Mouse (Mus musculus) intestine, postnatal 0 days (tissue): ENCODE measurements around the gene Fcrl6. TPM values are rescaled to one million over a fixed set of nuclear protein-coding genes. Genes with fewer than 3 reads are reported as not detected.

Source experiments
- ATAC-seq: fragments of 200-750 bp; cut with Nextera tagmentation; 2 replicates; pipeline ENCODE4 v1.8.0; 2017; ENCODE audit warnings: mild to moderate bottlenecking, moderate TSS enrichment, moderate library complexity
- H3K27ac ChIP-seq: fragments of 300-500 bp; sonication (generic); 2 replicates; pipeline ENCODE4 v1.5.1; 2014; ENCODE audit warnings: mild to moderate bottlenecking, low read depth, low read length, moderate library complexity
- H3K27me3 ChIP-seq: fragments of 300-500 bp; sonication (generic); replicated peaks from 2 replicates; pipeline ENCODE4 v1.6.1; 2014; ENCODE audit warnings: low read length, mixed read lengths; ENCODE audit not compliant: control insufficient read depth, insufficient read depth
- H3K36me3 ChIP-seq: fragments of 300-500 bp; sonication (generic); 2 replicates; pipeline ENCODE4 v1.6.1; 2014; ENCODE audit warnings: mild to moderate bottlenecking, moderate library complexity; ENCODE audit not compliant: control insufficient read depth, insufficient read depth
- H3K4me1 ChIP-seq: fragments of 300-500 bp; sonication (generic); replicated peaks from 2 replicates; pipeline ENCODE4 v1.6.1; 2014; ENCODE audit warnings: antibody characterized with exemption, low read length, mixed read lengths; ENCODE audit not compliant: control insufficient read depth, insufficient read depth
- H3K4me2 ChIP-seq: fragments of 300-500 bp; sonication (generic); replicated peaks from 2 replicates; pipeline ENCODE4 v1.6.1; 2014; ENCODE audit warnings: low read depth, mild to moderate bottlenecking, moderate library complexity
- H3K4me3 ChIP-seq: fragments of 300-500 bp; sonication (generic); 2 replicates; pipeline ENCODE4 v1.5.1; 2014; ENCODE audit warnings: low read depth, low read length
- H3K9ac ChIP-seq: fragments of 300-500 bp; sonication (generic); 2 replicates; pipeline ENCODE4 v1.6.1; 2014; ENCODE audit warnings: mild to moderate bottlenecking, low read depth, low read length
- H3K9me3 ChIP-seq: fragments of 300-500 bp; sonication (generic); 2 replicates; pipeline ENCODE4 v1.6.1; 2016; ENCODE audit warnings: mixed run types; ENCODE audit not compliant: control insufficient read depth
- CTCF ChIP-seq: sonication (generic); IDR thresholded peaks from 2 replicates; pipeline ENCODE4 v1.5.1; 2016; ENCODE audit warnings: low read depth, mild to moderate bottlenecking, control low read depth, antibody characterized with exemption, moderate library complexity
- WGBS: fragments of 180-500 bp; shearing (Covaris S2); extraction: QIAGEN DNeasy Blood & Tissue Kit; methylation state at CpG from one replicate; pipeline ENCODE4 v1.1.7; 2014; 5-methylcytosine and 5-hydroxymethylcytosine counted together
- polyA plus RNA-seq: library from polyadenylated mRNA; unstranded; fragments of >200 nt; fragmentation: Nextera tagmentation; extraction: Ambion mirVana; gene quantifications from 2 replicates; pipeline ENCODE4 v1.2.1, GENCODE M21; 2015

The Fcrl6 gene
- polyA plus RNA-seq, 1 experiment from 2014 or later = not detected

DNA sequence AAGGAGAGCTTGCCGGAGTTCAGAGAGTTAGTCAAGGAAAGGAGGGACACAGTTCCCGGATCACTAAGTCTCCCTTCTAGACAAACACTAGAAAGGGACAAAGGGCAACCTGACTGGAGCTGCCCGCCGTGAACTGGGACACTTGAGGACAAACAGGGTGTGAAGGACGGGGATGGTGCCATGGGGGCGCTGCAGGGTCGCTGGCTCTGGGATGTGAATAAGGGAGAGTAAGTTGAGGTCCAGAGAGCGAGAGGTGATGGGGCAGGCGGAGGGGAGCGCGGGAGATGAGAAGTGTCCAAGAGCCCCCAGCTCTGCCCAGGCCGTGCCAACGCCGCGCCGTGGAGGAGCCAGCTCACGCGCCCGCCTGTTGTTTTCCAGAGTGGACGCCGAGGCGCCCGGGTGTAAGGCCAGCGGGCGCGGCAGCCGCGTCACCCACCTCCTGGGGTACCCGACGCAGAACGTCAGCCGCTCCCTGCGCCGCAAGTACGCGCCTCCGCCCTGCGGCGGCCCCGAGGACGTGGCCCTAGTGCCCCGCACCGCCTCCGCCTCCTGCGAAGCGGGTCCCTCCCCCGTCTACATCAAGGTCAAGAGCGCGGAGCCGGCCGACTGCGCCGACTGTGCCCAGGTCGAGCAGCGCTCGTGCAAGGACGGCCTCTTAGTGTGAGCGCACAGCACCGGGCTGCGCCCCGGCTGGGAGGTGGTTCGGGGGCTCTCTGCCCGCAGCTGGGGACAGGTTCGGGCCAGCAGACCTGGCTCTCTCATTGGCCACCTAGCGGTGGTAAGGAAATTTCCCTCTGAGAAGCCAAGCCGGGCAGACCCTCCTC lies 39.5 kb downstream of the Fcrl6 start:
- peak; percentile 79 for TF ChIP-seq CTCF
- Histone ChIP-seq H3K9ac (peak overlapping the region; percentile 45), H3K27me3 (peaks cover 5% of the 10 kb centered on the region), H3K4me1 (peaks cover 5% of the 10 kb centered on the region; the same call in 1 of the 2 replicates), H3K9me3 (no peaks in the 10 kb centered on the region), H3K4me2 (peak overlapping the region; percentile 97), H3K27ac (peak overlapping the region; percentile 69), H3K36me3 (no peaks in the 10 kb centered on the region), H3K4me3 (peak overlapping the region; percentile 54)
- ATAC-seq = peak; percentile 90
- 0% methylated on average over 65 of the region's 66 CpGs for WGBS

DNA sequence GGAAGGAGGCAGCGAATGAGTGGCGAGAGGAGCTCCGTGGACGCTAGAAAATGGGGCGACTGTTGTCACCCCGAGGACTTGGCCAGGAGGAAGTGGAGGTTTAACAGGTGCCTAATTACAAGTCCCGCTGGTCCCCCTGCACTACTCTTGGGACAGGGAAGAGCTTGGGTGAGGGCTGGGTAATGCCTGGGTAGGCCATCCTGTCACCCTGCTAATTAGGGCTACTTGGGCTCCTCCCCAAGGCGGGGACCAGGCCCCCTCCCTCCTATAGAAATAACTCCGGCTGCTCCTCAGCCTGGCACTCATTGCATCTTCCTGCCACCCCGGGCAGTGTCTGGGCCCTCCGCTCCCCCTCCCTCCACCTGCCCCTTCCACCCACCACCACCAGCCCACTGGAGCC lies 46.7 kb downstream of the Fcrl6 start, which contains the start of gene Vsig8:
Vsig8 (plus strand) TSS at position 301 of the 400 bp plus-strand sequence.
- 80% methylated on average over 11 of the region's 11 CpGs for WGBS
- H3K36me3 ChIP-seq = no peaks in the 10 kb centered on the region
- H3K4me2 ChIP-seq = no peak within 1 kb of the TSS
- no peak for ATAC-seq
- H3K9me3 ChIP-seq = no peaks in the 10 kb centered on the region
- H3K27ac ChIP-seq = no peak within 1 kb of the TSS
- H3K4me3 ChIP-seq = no peak within 1 kb of the TSS
- no peak for TF ChIP-seq CTCF
- H3K9ac ChIP-seq = no peak within 1 kb of the TSS
- H3K4me1 ChIP-seq = 0 out of 2 replicates have a peak, but pooled peaks cover 5% of the 10 kb centered on the region
- H3K27me3 ChIP-seq = no peaks in the 10 kb centered on the region

DNA sequence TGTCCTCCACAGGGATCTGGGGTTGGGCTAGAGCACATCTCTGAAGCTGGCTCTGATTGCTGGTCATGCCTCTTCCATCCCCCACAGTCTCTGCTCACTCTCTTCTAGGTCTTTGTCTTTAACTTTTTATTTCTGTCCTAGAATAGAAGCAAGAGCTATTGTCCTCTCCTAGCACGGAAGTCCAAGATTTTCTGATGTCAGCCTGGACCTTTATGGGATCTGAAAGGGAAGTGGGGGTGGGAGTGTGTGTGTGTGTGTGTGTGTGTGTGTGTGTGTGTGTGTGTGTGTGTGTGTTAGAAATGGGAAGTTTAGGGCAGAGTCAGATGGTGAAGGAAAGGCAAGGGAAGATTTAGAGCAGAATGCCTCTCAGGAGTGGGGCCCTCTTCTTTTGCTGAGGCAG lies 49.7 kb downstream of the Fcrl6 start:
- no peaks in the 10 kb centered on the region for H3K9me3 ChIP-seq
- no peak overlapping the region for H3K27ac ChIP-seq
- H3K4me1 ChIP-seq = 0 out of 2 replicates have a peak, but pooled peaks cover 12% of the 10 kb centered on the region
- no peak for ATAC-seq
- no peak overlapping the region for H3K4me2 ChIP-seq
- H3K9ac ChIP-seq = no peak overlapping the region
- H3K4me3 ChIP-seq = no peak overlapping the region
- no peaks in the 10 kb centered on the region for H3K27me3 ChIP-seq
- WGBS = 72% methylated on average over 1 of the region's 1 CpGs
- TF ChIP-seq CTCF = no peak
- no peaks in the 10 kb centered on the region for H3K36me3 ChIP-seq

DNA sequence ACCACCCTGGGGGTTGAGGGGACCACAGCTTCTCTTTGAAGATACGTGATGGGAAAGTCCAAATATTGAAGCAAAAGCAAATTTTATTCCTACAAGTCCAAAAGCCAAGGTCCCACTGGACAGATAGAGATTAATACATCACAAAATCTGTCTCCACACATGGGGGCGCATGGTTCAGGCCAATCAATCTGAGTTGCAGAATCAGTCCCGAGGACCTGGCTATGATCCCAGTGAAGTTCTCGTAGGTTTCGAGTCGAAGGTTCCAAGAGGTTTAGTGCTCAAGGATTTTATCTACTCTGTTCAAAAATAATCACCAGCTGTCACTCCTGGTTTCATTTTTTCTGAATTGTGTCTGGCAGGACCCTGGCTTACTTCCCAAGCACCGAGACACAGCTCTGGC lies 51.3 kb downstream of the Fcrl6 start:
- Histone ChIP-seq H3K4me2 (peak overlapping the region; percentile 70), H3K27ac (no peak overlapping the region), H3K4me1 (0 out of 2 replicates have a peak, but pooled peaks cover 12% of the 10 kb centered on the region), H3K9ac (no peak overlapping the region), H3K4me3 (peak overlapping the region; percentile 48; the same call in 1 of the 2 replicates), H3K27me3 (no peaks in the 10 kb centered on the region), H3K9me3 (no peaks in the 10 kb centered on the region), H3K36me3 (no peaks in the 10 kb centered on the region)
- ATAC-seq = no peak
- whole genome bisulfite sequencing = 45% methylated on average over 7 of the region's 7 CpGs
- no peak for TF ChIP-seq CTCF

DNA sequence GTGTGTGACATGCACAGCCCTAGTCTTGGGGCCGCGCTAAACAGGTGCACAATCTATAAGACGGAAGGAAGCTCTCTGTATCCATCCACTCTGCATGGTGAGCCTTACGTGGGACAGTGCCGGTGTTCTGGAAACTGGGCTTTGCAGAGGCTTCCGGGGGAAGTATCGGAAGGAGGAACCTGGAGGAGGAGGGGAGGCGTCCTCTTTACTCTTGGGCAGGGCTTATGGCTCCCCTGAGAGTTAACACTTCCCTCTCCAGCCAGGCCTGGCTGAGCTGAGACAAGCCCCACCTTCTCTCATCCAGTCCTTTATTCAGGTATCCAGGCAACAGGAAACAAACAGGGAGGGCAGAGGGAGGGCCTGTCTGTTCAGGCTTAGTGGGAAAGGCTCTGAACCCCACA lies 51.8 kb downstream of the Fcrl6 start:
- Histone ChIP-seq H3K4me2 (peak overlapping the region; percentile 70), H3K36me3 (no peaks in the 10 kb centered on the region), H3K27me3 (no peaks in the 10 kb centered on the region), H3K9me3 (no peaks in the 10 kb centered on the region), H3K4me1 (0 out of 2 replicates have a peak, but pooled peaks cover 12% of the 10 kb centered on the region), H3K9ac (0 out of 2 replicates have a peak overlapping the region, but pooled peaks have one; percentile 38), H3K27ac (no peak overlapping the region), H3K4me3 (peak overlapping the region; percentile 48)
- WGBS = 0% methylated on average over 8 of the region's 8 CpGs
- peak; percentile 79 for ATAC-seq
- TF ChIP-seq CTCF = no peak

DNA sequence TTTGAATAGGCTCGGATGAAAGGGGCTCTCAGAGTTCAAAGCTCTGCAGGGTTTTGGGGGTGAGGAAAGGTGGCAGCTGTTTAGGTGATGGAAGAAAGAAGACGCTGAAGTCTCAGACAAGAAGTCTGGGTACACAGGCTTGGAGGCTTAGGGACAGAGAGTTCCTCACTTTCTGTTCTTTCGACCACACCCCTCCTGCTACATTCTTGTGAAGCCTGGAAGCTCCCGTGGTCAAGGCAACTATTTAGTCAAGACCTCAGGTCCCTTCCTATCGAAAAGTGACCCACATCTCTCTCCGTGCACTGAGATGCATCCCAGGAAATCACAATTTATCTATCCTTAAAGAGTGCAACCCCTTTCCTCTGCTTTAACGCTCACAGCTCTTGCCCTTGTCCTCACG lies 52.6 kb downstream of the Fcrl6 start:
- Histone ChIP-seq H3K27ac (no peak overlapping the region), H3K9me3 (no peaks in the 10 kb centered on the region), H3K4me3 (peak overlapping the region; percentile 48), H3K36me3 (no peaks in the 10 kb centered on the region), H3K27me3 (no peaks in the 10 kb centered on the region), H3K4me1 (0 out of 2 replicates have a peak, but pooled peaks cover 12% of the 10 kb centered on the region), H3K9ac (no peak overlapping the region), H3K4me2 (peak overlapping the region; percentile 70)
- no peak for TF ChIP-seq CTCF
- no peak for ATAC-seq
- 4% methylated on average over 8 of the region's 8 CpGs for WGBS
